Mouse (Mus musculus): Measurements from ENCODE around the gene Jarid2. TPM values are rescaled to one million over a fixed set of nuclear protein-coding genes. Genes with fewer than 3 reads are reported as not detected.
"Not testable (repeated sequence)": the region's sequence is repeated elsewhere in the genome, so short reads cannot be mapped to it uniquely, and the experiment has no call there.

The Jarid2 gene
- 10 to 100 TPM; 21.5 to 28.2 TPM for total RNA-seq (2021)
- long read RNA-seq, experiment 1, partial matches to known transcripts: 0 of 130 reads
- long read RNA-seq, experiment 1, other reads (novel, unspliced or antisense): 130 of 130 reads
- long read RNA-seq, experiment 2, partial matches to known transcripts: 2 of 179 reads
- long read RNA-seq, experiment 2, other reads (novel, unspliced or antisense): 177 of 179 reads

DNA sequence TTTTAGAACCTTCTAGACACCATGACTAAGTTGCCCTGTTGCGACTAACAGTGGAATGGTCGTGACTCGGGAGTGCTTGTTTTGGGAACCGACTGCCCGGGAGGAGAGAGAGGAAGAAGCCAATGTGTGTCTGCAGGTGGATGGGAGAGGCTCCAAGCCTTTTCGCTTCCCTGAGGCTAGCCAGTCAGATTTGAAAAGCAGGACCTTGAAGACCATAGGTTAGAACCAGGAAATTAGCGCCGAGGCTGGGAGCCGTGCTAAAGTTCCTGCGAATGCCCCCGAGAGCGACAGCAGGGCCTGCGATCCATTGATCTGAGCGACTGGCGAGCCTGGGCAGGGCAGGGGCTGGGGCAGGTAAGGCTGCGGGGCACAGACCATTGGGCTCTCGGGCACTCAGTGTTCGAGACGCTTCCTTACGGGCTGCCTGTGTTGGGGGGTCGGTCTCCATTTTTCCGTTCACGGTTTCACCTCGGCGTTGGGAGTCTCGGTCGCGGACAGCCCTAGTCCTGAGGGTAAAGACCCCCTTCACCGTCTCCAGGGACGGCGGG lies at the start of gene Jarid2:
Jarid2 (plus strand) TSS at position 51 of the 548 bp plus-strand sequence.
- DNase-seq: peak; percentile 12 to 23
- intact Hi-C loops (cut with DNase I): no loop called here

DNA sequence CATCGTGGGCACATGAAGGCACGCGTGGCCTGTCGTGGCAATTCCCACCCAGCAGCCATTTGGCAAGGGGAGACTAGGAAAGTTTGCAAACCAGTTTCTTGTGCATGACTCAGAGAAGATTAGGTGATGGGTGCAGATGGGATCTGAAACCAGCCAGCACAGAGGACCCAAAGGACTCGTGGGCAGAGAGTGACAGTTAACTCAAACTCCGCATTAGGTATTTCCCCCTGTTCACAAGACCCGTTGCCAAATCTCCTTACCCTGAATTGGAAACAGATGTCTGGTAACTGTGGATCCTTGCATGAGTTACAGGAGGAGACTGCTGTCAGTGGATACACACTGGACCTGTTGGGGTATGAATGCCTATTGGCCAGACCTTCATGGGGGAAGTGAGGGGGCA lies 48.2 kb upstream of the Jarid2 start:
- intact Hi-C loops (cut with DNase I): no loop called here
- DNase-seq: no peak

DNA sequence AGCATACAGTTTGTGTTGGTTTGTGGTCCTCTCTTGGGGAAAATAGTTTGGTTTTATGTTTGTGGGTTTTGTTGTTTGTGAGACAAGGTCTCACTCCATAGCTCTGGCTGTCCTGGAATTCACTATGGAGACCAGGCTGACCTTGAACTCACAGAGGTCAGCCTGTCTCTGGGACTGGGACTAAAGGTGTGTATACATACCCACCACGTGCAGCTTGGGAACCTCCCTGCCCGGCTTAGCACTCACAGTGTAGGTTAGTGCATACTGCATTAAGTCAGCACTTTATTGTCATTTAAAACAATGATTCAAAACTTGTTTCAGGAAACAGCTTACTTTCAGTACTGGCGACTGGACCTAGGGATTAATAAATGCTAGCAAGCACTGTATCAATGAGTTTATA lies 41.1 kb upstream of the Jarid2 start:
- intact Hi-C loops (cut with DNase I): no loop called here
- no peak for DNase-seq

DNA sequence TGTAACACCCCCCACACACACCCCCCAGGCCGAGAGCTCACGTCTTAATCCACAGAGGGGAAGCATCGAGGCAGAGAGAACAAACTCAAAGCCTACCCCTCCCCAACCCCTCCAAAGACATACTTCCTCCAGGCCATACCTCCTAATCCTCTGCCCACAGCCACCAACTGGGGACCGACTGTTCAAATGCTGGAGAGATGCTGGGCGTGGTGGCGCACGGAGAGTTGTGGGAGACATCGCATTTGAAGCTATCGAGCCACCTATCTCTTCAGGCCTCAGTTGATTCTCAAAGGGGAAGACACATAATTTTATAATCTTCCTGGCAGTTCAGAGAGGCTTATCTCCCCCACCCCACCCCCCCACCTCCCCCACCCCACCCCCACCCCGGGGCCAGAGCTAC lies 31.6 kb upstream of the Jarid2 start:
- intact Hi-C loops (cut with DNase I): no loop called here
- no peak for DNase-seq

DNA sequence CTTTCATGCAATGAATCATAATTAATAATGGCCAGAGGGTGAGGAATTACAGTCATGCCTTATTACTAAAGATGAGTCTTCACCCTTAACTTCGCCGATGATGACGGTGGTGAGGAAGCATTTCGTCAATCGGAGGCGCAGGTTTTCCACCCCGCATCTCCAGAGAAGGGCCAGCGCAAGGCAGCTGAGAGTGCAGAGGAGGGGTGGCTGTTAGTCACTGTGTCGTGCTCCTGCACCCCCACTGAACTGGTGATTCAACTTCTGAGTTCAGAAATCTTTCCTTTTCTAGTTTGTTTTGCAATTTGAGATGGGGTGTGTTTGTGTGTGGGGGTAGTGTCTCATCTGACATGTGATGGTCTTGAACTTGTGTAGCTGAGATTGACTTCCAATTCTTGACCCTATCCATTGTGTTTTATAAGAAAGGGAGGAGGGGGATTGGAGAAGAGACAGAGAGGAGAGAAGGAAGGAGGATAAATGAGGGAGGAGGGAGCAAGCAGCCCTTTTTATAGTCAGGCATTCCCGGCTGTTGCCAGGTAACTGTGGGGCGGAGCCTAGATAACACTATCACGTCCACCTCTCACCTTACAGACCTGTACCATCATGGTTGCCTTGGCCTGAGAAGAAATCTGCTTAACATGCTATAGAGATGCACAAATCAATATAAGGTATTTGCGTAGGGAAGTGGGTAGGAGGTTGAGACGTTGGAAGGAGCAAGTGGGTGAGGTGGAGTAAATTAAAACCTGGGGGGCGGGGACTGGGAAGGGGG lies 25.1 kb upstream of the Jarid2 start:
- no peak for DNase-seq
- intact Hi-C loops (cut with DNase I): no loop called here

DNA sequence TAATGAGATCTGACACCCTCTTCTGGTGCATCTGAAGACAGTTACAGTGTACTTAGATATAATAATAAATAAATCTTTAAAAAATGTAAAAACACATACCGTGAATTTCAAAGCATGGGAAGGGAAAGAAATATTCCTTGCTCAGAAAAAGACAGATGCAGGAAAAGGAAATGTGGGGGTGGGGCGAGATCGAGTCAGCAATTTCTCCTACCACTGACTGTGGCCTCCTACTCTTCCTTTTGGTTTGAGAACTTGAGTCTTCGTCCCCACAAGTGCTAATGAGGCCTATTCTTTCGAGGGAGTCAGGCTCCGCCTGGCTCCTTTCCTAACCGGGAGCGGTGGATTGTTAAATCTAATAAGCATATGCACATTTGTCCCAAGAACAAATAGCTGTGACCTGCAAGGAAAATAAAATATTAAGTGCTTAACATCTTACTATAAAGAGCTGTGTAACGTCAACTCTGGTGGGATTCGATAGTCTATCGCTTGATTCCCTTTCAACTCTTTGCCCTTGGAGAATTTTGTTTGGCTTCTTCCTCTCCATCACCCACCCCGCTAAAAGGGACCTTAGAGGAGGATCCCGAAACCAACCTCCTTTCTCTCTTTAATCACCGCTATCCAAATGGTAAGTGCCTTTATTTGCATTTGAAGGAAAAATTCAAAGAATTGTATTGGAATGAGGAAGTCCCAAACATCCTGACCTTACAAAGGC lies 24.1 kb upstream of the Jarid2 start:
- intact Hi-C loops (cut with DNase I): no loop called here
- DNase-seq: no peak

DNA sequence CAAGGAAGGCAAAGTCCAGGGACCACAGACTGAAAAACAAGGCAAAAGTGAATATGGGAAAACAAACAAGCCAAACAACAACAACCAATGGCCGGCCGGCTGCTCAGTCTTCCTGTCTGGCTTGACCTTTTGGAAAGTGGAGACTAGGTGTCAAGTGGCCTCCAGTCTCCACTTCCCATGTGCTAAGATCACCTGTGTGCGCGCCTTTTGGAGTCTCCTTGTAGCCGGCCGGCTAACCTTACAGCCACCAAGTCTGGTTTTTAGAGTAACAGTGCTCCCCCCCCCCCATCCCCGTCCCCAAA lies 23.6 kb upstream of the Jarid2 start:
- intact Hi-C loops (cut with DNase I): no loop called here
- DNase-seq: no peak

DNA sequence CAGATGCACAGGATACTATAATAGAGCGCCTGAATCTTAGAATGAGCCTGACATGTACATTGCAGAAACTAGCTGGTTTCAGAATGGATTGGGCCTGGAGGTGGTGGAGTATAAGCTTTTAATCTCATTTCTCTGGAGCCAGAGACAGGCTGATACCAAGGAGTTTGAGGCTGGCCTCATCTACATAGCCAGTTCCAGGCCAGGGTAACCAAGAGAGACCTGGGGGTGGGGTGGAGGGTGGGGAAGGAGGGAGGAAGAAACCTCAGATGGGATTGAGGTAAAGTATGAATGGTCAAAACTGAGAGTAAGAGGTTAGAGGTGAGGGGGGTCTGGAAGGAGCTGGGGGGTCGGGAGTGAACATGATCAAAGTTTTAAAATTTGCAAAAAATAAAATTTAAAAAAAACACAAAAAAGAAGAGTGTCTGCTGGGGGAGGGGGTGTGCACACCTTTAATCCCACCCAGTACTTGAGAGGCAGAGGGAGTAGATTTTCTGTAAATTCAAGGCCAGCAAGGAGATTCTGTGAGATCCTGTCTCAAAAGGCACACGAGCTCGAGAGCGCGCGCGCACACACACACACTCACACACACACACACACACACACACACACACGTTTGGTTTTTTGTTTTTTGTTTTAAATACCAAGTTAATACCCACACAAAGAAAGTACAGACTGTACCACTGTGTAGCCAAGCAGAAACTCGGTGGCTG lies 22.9 kb upstream of the Jarid2 start:
- intact Hi-C loops (cut with DNase I): no loop called here
- no peak for DNase-seq

DNA sequence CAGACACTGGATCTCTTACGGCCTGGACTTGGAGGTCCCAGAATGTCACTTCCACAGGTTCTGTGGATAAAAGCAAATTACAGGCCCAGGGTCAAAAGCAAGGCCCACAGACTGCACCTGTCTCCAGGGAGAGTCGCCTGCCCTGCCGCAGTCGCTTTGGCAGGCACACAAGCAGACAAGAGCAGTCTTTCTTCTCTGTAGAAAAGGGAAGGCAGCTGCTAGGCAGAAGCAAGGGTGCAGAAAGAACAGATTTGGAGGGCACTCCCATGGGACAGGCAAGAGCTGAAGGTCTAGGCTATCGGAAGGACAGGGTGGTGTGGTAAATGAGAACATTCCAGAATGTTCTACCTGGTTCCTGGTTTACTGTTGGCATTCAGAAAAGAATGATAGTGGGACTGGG lies 22.1 kb upstream of the Jarid2 start:
- intact Hi-C loops (cut with DNase I): no loop called here

DNA sequence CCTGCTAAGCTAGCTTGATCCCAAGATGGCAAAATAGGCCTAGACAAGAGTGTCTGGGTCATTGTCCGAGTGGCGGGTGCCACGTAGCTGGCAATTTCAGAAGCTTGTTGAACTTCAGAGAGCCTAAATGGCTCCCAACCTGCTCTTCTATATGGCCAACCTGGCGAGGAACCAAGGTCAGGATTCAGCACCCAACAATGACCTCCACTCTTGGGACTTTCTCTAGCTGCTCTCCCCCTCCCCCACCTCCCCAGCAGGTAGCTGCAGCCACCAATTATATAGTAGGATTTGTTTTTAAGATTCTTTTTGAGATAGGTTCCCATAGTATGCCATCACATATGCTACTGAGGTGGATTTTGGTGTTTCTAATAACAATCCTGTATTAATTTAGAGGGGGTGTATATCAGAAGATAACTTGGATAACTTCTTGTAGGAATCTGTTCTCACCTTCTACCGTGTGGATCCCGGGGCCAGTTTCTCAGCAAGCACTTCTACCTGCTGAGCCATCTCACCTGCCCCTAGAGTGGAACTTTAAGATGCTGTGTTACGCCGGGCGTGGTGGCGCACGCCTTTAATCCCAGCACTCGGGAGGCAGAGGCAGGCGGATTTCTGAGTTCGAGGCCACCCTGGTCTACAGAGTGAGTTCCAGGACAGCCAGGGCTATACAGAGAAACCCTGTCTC lies 20.8 kb upstream of the Jarid2 start:
- DNase-seq: no peak
- intact Hi-C loops (cut with DNase I): no loop called here

More for the DNA sequence above, 22.1 kb upstream of the Jarid2 start:
- DNase-seq: no peak

DNA sequence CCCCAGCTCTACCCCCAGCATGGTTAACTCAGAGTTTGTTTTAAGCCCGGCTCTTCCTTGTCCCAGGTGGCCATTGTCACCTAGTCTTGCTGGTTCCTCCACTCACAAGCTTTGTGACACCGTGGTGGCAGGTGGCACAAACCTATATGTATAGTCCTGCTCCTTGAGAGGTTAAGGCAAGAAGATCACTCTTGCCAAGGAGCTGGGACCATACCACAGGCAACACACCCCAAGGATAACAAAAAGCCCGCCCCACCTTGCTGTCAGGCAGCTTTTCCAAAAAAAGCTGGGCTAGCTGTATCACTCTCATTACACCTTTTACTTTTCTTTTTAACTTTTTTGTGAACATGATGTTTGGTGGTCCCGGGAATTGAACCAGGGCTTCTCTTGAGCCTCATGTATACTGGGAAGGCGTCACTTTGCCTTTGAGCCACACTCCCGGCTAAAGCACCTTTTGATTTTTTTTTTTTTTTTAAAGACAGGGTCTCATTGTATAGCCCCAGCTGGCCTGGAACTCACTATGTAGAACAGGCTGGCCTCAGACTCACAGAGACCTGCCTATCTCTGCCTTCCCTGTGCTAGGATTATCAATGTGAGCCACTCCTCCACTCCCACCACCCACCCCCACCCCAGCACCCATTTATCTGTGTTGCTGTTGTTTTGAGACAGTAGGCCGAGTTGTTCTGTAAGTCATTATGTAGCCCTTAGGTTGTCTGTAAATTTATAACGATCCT lies 19.4 kb upstream of the Jarid2 start:
- no peak for DNase-seq
- intact Hi-C loops (cut with DNase I): no loop called here

DNA sequence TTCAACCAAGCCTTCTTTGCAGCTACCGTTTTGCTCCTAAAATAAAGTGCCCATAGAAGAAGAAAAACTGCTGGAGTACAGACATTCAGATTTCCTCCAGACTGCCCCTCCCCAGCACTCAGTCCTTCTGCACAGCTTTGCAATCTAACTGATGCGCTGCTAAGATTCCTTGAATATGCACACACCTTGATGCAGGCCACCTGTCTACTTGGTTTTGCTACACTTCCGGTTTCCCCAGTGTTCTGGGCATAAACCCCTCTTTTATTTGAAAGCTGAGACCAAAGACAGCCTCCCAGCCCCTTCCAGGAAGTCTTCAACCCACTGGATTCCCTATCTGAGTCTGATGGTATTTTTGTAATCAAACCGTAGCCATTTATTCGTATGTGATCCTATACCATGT lies 18.2 kb upstream of the Jarid2 start:
- DNase-seq: no peak
- intact Hi-C loops (cut with DNase I): no loop called here

DNA sequence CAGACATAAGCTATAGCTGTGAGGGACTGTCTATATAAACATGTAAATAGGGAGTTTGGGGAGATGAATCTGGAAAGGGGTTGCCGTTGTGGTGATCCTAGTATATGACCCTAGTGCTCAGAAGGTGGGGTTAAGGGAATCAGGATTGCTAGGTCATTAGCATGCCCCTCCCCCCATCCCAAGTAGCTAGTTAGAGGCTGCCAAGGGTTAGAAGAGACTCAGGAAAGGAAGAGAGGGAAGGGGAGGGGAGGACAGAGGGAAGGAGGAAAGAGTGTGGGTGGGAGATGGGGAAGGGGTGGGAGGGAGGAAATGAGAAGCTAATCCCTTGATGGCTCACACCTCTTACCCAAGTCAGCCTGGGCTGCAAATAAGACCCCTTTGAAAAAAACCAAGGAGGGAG lies 17.4 kb upstream of the Jarid2 start:
- intact Hi-C loops (cut with DNase I): no loop called here
- no peak for DNase-seq

DNA sequence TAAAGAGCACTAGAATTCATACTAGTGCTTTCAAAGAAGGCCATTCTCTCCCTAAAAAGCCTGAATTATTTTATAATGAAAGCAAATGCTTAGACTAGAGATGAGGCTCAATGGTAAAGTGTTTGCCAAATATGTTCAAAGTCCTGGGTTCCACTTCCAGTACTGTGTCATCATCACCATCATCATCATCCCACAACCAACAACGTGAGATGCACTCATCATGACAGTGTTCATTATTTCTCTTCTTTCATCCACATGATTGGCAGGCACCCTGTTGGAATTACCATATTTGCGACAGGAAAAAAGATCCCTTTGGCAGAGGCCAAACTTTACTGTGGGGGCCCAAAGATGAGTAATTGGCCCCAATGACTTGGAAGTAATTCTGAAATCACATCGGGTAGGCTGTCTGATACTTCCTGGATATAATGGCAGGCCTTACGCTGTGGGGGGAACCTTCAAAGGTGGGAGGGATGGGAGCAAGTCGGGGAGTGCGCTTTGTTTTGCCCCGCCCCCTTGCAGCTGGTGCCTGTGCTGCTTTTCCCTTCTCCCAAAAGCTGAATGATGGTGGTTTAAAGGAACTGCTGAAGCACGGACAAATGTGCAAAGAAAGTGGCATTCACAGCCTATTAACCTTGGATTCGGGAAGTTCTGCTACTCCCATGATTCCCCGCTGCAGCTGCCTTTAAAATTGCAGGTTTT lies 13.9 kb upstream of the Jarid2 start:
- intact Hi-C loops (cut with DNase I): no loop called here
- DNase-seq: no peak

DNA sequence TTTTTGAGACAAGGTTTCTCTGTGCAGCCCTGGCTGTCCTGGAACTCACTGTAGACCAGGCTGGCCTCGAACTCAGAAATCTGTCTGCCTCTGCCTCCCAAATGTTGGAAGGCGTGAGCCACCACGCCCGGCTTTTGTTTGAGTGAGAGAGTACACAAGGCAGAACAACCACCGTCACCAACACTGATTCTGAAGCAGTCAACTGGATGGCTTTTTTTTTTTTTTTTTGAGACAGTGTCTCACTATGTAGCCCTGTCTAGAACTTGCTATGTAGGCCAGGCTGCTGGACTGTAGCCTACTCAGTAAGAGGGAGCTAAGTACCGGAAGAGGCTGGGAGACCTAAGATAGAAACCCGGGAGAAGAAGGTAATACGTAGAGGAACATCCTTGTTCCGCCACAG lies 11.4 kb upstream of the Jarid2 start:
- intact Hi-C loops (cut with DNase I): no loop called here

DNA sequence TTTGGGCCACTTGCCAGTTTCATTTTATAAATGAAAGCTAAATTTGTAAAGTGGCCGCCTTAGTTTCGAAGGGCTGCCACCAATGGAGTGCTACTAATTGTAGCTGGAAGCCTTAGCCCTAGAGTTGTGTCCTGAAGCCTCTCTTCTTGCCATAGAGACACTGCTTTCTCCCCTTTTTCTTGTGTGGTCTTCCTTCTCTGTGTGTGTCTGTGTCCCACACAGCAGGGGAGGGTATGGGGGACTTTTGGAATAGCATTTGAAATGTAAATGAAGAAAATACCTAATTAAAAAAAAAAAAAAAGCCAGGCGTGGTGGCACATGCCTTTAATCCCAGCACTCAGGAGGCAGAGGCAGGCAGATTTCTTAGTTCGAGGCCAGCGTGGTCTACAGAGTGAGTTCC lies 10.8 kb upstream of the Jarid2 start:
- intact Hi-C loops (cut with DNase I): not testable (repeated sequence)

More for the DNA sequence above, 11.4 kb upstream of the Jarid2 start:
- no peak for DNase-seq

DNA sequence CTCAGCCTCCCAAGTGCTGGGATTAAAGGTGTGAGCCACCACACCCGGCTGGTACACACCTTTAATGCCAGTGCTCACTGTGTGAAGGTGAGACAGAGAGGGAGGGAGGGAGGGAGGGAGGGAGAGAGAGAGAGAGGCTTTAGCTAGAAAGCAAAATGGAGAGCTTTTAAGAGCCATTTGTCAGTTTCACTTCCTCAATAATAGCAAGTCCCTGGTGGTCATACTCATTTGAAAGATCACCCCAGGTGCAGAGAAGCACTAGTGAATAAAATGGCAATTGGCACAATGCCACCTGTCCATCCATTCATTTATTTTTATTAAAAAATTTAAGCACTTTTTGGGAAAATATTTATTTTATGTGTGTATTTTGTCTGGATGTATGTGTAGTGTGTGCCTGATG lies 9.2 kb upstream of the Jarid2 start:
- intact Hi-C loops (cut with DNase I): no loop called here
- no peak for DNase-seq

More for the DNA sequence above, 10.8 kb upstream of the Jarid2 start:
- DNase-seq: not testable (repeated sequence)

DNA sequence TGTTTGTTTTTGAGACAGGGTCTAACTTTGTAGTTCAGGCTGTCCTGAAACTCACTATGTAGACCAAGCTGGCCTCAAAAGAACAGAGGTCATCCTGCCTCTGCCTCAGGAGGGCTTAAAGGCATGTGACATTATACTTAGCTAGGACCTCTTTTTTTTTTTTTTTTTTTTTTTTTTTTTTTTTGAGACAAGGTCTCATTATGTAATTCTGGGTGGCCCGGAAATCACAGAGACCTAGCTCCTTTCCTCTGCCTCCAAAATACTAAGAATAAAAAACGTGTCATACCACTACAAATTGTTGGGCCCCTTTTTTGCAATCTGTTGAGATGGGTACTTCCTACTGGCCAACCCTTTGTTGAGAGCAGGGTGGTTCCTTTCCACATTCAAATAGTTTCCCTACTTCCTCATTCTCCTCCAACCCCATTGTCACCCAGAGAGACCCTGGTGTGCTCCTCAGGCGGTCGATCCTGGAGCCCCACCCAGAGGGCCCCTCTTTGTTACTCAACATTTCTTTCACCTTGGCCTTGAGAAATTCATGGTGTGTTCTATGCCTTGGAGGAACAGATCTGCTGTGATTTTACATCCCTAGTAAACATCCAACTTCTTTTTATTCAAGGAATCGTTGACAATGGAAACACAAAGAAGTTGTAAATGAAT lies 7.3 kb upstream of the Jarid2 start:
- intact Hi-C loops (cut with DNase I): no loop called here
- DNase-seq: no peak

DNA sequence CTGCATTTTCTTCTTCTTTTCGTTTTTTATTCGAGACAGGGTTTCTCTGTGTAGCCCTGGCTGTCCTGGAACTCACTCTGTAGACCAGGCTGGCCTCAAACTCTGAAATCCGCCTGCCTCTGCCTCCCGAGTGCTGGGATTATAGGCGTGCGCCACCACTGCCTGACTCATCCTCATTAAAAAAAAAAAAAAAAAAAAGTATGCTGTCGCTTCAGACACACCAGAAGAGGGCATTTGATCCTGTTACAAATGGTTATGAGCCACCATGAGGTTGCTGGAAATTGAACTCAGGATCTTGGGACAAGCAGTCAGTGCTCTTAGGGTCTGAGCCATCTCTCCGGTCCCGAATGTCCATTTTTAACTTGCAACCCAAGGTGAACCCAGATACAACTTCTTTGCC lies 5.8 kb upstream of the Jarid2 start:
- DNase-seq; intact Hi-C loops (cut with DNase I): not testable (repeated sequence)
